Comparison of ENCODE assay signal across 8 mouse cellular contexts in the genomic region with DNA sequence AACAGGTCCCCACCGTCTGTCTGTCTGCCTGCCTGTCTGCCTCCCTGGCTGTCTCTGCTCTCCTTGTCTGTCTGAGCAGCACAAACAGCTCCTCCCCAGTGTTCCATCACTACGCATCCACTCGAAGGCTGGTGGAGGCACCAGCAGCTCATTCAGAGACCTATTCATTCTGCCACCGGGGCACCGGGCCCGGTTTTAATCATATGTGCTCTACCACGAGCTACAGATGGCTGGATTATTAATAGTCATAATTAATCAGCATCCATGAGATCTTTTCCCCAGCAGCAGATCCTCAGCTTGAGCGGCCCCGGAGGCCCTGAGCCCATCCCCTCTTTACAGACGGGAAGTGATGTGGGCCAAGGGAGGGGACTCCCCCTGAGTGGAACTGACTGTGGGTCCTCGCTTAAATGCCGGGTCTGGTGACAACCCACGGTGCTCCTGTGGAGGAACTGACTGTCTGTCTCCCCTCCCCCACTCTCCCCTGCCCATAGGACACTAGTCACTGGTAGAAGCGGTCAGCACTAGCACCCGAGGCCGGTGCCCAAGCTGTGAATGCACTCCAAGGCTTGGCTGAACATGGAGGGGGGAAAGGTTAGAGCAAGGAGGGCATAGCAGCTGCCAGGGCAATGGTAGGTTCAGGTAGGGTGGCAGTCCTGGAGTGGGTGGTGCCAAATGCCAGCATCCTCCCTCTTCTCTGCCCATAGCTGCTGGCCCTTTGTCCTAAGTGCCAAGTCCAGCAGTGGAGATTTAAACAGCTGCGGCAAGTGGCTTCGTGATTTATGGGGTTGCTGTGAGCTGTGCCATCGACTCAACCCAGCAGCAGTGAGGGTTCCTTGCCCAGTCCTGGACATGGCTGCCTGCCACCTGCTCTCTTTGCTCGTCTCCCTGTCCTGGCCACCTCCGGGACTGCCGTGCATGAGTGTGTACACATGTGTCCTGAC. TPM values are rescaled to one million over a fixed set of nuclear protein-coding genes. Genes with fewer than 3 reads are reported as not detected.
DNase-seq lines count a peak whose midpoint lies in the region; ATAC-seq lines count a peak whose summit lies in the region.

No protein-coding gene starts in this region.

- H3K27me3 ChIP-seq in liver, embryonic 11.5 days (replicated peaks; ENCODE audit: control insufficient read depth, insufficient read depth, low read length), result no peaks in the 10 kb centered on the region
- H3K27me3 ChIP-seq in hindbrain, embryonic 11.5 days (ENCODE audit: control insufficient read depth, insufficient read depth, low read length), result no peaks in the 10 kb centered on the region
- H3K27me3 ChIP-seq in neural tube, embryonic 14.5 days (ENCODE audit: control insufficient read depth, insufficient read depth, low read length), result no peaks in the 10 kb centered on the region

- no peak for ATAC-seq in liver, embryonic 11.5 days (replicated peaks; ENCODE audit: low FRiP score)
- ATAC-seq in hindbrain, embryonic 11.5 days (ENCODE audit: low FRiP score), result peak; percentile 16; the same call in 1 of the 2 replicates
- ATAC-seq in neural tube, embryonic 14.5 days (ENCODE audit: low read depth), result peak; percentile 45; the same call in 1 of the 2 replicates

- H3K4me2 ChIP-seq in liver, embryonic 11.5 days, result no peak overlapping the region
- no peak overlapping the region for H3K4me2 ChIP-seq in hindbrain, embryonic 11.5 days (replicated peaks; ENCODE audit: low read depth, low read length)
- peak overlapping the region; percentile 11; the same call in 1 of the 2 replicates for H3K4me2 ChIP-seq in neural tube, embryonic 14.5 days (ENCODE audit: low read depth, low read length)

- H3K27ac ChIP-seq in liver, embryonic 11.5 days (ENCODE audit: low read depth, low read length), result 0 out of 2 replicates have a peak overlapping the region, but pooled peaks have one; percentile 50
- peak overlapping the region; percentile 48 for H3K27ac ChIP-seq in hindbrain, embryonic 11.5 days (ENCODE audit: low read depth, low read length)
- H3K27ac ChIP-seq in neural tube, embryonic 14.5 days (ENCODE audit: low read depth, low read length), result peak overlapping the region; percentile 82

- no peak overlapping the region for H3K9ac ChIP-seq in liver, embryonic 11.5 days (ENCODE audit: low read depth, low read length)
- H3K9ac ChIP-seq in hindbrain, embryonic 11.5 days (ENCODE audit: low read depth, low read length), result no peak overlapping the region
- H3K9ac ChIP-seq in neural tube, embryonic 14.5 days (replicated peaks; ENCODE audit: low read depth, low read length), result peak overlapping the region; percentile 34

- DNase-seq in liver, embryonic 11.5 days (ENCODE audit: low spot score), result no peak
- DNase-seq in liver (no peak), adipocyte (ENCODE audit: low spot score) (no peak)
- DNase-seq in cerebellum, postnatal 10 days, result peak; percentile 69 to 77
- no peak for DNase-seq in hindbrain, embryonic 11.5 days (ENCODE audit: low spot score)
- peak; percentile 73 for DNase-seq in layer of hippocampus, adult 9-10 months (ENCODE audit: low spot score)
- DNase-seq in heart, postnatal 10 days, result no peak

- H3K36me3 ChIP-seq in liver, embryonic 11.5 days (ENCODE audit: control insufficient read depth, insufficient read depth, low read length), result no peaks in the 10 kb centered on the region
- H3K36me3 ChIP-seq in hindbrain, embryonic 11.5 days (ENCODE audit: control insufficient read depth, insufficient read depth, low read length), result no peaks in the 10 kb centered on the region
- no peaks in the 10 kb centered on the region for H3K36me3 ChIP-seq in neural tube, embryonic 14.5 days (ENCODE audit: control insufficient read depth, insufficient read depth, low read length)

- peaks cover 97% of the 10 kb centered on the region for H3K4me1 ChIP-seq in liver, embryonic 11.5 days (replicated peaks; ENCODE audit: control insufficient read depth, insufficient read depth, low read length)
- peaks cover 23% of the 10 kb centered on the region for H3K4me1 ChIP-seq in hindbrain, embryonic 11.5 days (replicated peaks; ENCODE audit: control insufficient read depth, insufficient read depth, low read length)
- peaks cover 77% of the 10 kb centered on the region for H3K4me1 ChIP-seq in neural tube, embryonic 14.5 days (ENCODE audit: control insufficient read depth, insufficient read depth, low read length)

- H3K4me3 ChIP-seq in liver, embryonic 11.5 days (ENCODE audit: low read depth, low read length), result no peak overlapping the region
- H3K4me3 ChIP-seq in hindbrain, embryonic 11.5 days (ENCODE audit: low read depth, low read length), result no peak overlapping the region
- H3K4me3 ChIP-seq in neural tube, embryonic 14.5 days (ENCODE audit: low read depth, low read length), result no peak overlapping the region

- 72% methylated on average over 22 of the region's 22 CpGs for WGBS in liver, embryonic 11.5 days
- WGBS in hindbrain, embryonic 11.5 days, result 66% methylated on average over 22 of the region's 22 CpGs
- WGBS in neural tube, embryonic 14.5 days, result 19% methylated on average over 22 of the region's 22 CpGs

- intact Hi-C loops in heart, postnatal 10 days (cut with DNase I), result no loop called here

- no peaks in the 10 kb centered on the region for H3K9me3 ChIP-seq in liver, embryonic 11.5 days (ENCODE audit: control insufficient read depth, low read length)
- H3K9me3 ChIP-seq in hindbrain, embryonic 11.5 days (ENCODE audit: control insufficient read depth, low read length), result no peaks in the 10 kb centered on the region
- no peaks in the 10 kb centered on the region for H3K9me3 ChIP-seq in neural tube, embryonic 14.5 days (ENCODE audit: control insufficient read depth, low read length)

RNA-seq across cellular contexts. Expression of a gene that starts 34.6 kb away (rescaled TPM):
- 27.5 and 31.0 TPM in 2 replicates for polyA plus RNA-seq in liver, embryonic 11.5 days (2014; fragmentation: Nextera tagmentation; extraction: Ambion mirVana)
- polyA plus RNA-seq in hindbrain, embryonic 11.5 days (2014; fragmentation: Nextera tagmentation; extraction: Ambion mirVana), result 47.5 and 57.0 TPM in 2 replicates
- polyA plus RNA-seq in neural tube, embryonic 14.5 days (2014; fragmentation: Nextera tagmentation; extraction: Ambion mirVana), result 72.7 and 75.0 TPM in 2 replicates
- 10 to 100 TPM; 70.9 to 72.0 TPM for total RNA-seq in heart, postnatal 10 days (2021)

Comparison
In these comparisons a context has a peak if more than half of its experiments do, and no peak if none do; other contexts are left out.
1. DNase-seq: peak in cerebellum, postnatal 10 days (2 of 2) and layer of hippocampus, adult 9-10 months (single experiment); none in liver, embryonic 11.5 days (single experiment), liver (single experiment), hindbrain, embryonic 11.5 days (single experiment), adipocyte (single experiment) and heart, postnatal 10 days (0 of 2).
2. Peak in every context shown above with its lines, with median percentiles within 50 percentile points of each other: H3K27ac ChIP-seq.